Mouse (Mus musculus) embryonic fibroblast, embryonic 13.5 days (primary cell): ENCODE results near the gene Lemd2. TPM values are rescaled to one million over a fixed set of nuclear protein-coding genes. Genes with fewer than 3 reads are reported as not detected.
"Not testable (repeated sequence)": the region's sequence is repeated elsewhere in the genome, so short reads cannot be mapped to it uniquely, and the experiment has no call there.

Experiments used
- H3K27ac ChIP-seq: 2 replicates; pipeline ENCODE4 v1.5.1; 2012; ENCODE audit warnings: low read length, control low read depth, inconsistent platforms; ENCODE audit not compliant: insufficient read depth
- H3K4me1 ChIP-seq: 2 replicates; pipeline ENCODE4 v1.6.1; 2011; ENCODE audit warnings: low read length; ENCODE audit not compliant: control insufficient read depth, insufficient read depth
- H3K4me3 ChIP-seq: 2 replicates; pipeline ENCODE4 v1.5.1; 2011; ENCODE audit warnings: mild to moderate bottlenecking, control low read depth, low read length; ENCODE audit not compliant: insufficient read depth
- CTCF ChIP-seq: IDR thresholded peaks from 2 replicates; pipeline ENCODE4 v1.5.1; 2011; ENCODE audit warnings: mild to moderate bottlenecking, control low read depth, low read length, moderate library complexity, borderline replicate concordance; ENCODE audit not compliant: insufficient read depth
- POLR2A ChIP-seq: IDR thresholded peaks from 2 replicates; pipeline ENCODE4 v1.6.1; 2011; ENCODE audit warnings: low read depth, mild to moderate bottlenecking, control low read depth, low read length, moderate library complexity
- polyA plus RNA-seq: library from polyadenylated mRNA; stranded (reverse); fragments of >200 nt; gene quantifications from 2 replicates; pipeline ENCODE4 v1.2.4, GENCODE M21; 2011; ENCODE audit warnings: low read depth; ENCODE audit not compliant: missing spikeins, insufficient read length

The Lemd2 gene
- polyA plus RNA-seq, 1 experiment, result 48.7 TPM

DNA sequence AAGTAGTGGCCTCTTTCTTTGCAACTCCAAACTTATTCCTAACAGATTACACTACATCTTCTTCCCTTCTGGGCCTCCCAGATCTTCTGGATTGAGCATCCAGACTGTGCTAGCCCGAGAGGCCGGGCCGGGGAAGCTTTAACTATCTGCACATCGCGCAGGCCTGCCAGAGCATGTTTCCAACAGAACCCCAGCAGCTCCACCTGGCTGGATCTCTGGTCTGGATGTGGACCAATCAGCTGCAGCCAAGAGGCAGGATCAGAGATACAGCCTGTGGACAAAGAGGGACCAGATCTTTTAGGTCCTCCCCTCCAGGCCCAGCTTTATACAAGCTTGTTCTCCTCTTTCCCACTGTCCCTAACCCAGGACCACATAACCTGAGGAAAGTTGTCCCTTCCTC lies 35.7 kb upstream of the Lemd2 start:
- TF ChIP-seq CTCF (no peak), POLR2A (no peak)
- Histone ChIP-seq H3K4me1 (no peaks in the 10 kb centered on the region), H3K27ac (no peak overlapping the region), H3K4me3 (no peak overlapping the region)

DNA sequence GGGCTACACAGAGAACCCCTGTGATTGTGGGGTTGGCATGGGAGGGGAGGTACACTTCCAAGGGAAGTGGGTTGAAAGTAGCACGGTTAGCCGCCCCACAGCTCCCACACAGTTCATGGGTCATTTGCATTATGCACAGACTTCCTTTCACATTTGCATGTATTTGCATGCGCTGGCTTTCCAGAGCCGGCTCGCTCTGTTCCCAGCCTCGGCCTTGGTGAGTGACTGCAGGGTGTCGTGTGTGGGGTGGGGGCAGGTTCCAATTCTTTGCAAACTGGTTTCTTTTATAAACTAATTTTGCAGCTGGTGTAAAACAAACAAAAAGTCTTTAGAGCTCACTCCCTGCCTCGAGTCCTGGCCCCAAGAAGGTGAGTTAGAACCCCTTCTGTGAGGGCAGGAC lies 34.4 kb upstream of the Lemd2 start:
- no peaks in the 10 kb centered on the region for H3K4me1 ChIP-seq
- no peak overlapping the region for H3K27ac ChIP-seq
- H3K4me3 ChIP-seq, result no peak overlapping the region
- no peak for TF ChIP-seq POLR2A
- TF ChIP-seq CTCF, result no peak

DNA sequence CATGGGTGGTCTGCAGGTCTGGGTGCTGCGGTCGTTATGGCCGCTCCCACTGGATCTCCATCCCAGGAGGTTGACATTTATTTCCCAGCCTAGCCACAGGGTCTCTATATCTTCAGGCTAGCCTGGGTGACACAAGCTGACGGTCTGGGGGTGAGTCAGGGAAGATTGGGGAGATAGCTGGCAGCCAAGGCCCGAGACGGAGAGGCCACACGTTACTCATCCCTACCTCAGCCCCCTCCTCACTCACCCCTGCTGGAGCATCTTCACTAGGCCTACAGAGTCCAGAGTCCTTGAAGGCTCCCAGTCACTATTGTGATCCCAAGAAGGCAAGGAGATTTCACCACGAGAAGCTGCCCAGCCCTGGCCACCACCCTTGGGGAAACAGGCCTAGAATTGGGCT lies 33.5 kb upstream of the Lemd2 start:
- TF ChIP-seq CTCF, result no peak
- no peak for TF ChIP-seq POLR2A
- Histone ChIP-seq H3K27ac (no peak overlapping the region), H3K4me1 (no peaks in the 10 kb centered on the region), H3K4me3 (no peak overlapping the region)

DNA sequence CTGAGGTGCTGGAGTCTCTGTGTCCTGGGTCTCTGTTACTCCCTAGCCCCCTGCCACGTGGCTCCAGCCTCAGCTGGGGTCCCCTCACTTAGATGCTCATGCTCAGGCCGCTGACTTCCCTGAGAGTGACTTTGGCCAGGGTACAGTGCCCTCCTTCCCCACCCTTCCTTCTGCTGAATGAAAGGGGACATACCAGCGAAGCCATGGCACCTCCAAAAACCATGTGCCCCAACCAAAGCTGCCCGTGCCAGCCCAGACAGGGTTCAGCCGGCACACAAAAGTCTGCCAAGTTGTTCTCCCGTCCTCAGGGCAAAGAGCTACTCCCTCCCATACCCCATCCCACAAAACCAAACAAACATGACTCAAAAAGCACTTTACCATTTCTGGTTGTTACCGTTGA lies 29.0 kb upstream of the Lemd2 start:
- TF ChIP-seq CTCF (no peak), POLR2A (no peak)
- no peak overlapping the region for H3K4me3 ChIP-seq
- no peaks in the 10 kb centered on the region for H3K4me1 ChIP-seq
- H3K27ac ChIP-seq, result no peak overlapping the region

DNA sequence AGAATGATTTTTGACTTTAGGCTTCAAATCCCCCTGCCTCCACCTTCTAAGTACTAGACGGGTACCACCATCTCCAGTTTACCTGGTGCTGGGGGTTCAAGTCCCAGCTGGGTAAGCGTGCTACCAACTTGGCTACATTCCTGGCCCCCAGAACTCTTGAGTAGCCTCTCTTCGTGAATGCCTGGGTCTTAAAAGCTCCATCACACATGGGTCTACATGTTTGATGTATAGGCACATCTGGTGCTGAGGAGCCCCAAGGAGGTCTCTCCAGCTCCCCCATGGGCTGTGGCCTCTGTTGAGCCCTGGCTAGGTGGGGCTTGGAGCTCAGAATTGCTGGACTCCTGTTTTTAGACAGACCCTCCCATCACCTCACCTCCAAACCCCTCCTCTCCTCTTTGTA lies 27.9 kb upstream of the Lemd2 start:
- TF ChIP-seq POLR2A (no peak), CTCF (no peak)
- Histone ChIP-seq H3K4me3 (no peak overlapping the region), H3K4me1 (no peaks in the 10 kb centered on the region), H3K27ac (no peak overlapping the region)

DNA sequence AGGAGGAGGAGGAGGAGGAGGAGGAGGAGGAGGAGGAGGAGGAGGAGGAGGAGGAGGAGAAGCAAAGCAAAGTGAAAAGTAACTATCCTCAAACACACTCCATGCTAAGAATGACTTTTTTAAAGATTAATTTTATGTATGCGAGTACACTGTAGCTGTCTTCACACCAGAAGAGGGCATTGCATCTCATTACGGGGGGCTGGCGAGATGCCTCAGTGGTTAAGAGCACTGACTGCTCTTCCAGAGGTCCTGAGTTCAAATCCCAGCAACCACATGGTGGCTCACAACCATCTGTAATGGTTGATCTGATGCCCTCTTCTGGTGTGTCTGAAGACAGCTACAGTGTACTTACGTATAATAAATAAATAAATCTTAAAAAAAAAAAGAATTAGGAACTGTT lies 27.3 kb upstream of the Lemd2 start:
- H3K4me3 ChIP-seq, H3K27ac ChIP-seq, H3K4me1 ChIP-seq: not testable (repeated sequence)

DNA sequence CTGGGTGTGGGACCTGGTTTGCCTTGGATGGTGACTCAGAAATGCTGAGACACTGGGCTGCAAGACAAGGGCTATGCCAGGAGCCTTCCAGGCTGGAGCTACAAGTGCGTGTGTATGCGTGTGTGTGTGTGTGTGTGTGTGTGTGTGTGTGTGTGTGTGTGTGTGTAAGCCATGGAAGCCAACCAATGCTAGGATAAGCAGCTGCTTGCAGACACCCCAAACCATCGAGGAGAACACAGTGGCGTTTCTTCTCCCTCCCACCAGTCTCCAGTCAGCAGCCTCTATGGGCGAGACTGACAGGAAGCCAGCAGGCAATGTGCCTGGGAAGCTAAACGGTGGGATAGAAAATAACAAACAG lies 26.9 kb upstream of the Lemd2 start:
- Histone ChIP-seq H3K4me3 (no peak overlapping the region), H3K27ac (no peak overlapping the region), H3K4me1 (no peaks in the 10 kb centered on the region)
- TF ChIP-seq CTCF (no peak), POLR2A (no peak)

DNA sequence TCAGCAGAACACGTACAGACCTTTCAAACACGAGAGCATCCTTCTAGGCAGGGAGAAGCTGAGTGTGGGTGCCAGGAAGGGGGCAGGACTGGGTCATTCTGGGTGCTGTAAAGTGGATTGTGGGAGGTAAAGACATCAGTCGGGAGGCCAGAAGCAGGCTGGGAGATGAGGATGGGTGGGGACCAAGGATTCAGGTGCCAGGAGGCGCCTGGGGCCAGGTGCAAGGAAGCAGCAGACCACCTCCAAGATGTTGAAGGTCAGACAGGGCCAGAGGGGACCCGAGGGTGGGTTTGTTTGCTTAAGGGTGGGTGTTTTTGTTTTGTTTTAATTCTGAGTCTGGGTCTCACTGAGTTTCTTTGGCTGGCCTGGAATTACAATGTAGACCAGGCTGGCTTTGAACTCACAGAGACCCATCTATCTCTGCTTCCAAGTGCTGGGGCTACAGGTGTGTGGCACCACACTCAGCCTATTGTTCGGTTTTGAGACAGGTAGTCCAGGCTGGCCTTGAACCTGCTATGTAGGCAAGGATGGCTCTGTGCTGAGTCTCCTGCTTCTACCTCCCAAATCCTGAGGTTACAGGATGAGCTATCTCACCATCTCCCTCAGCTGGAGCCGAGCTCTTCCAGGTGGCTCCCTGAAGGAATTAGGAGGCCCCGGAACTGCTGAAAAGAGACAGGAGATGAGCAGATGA lies 26.3 kb upstream of the Lemd2 start:
- TF ChIP-seq CTCF, result no peak
- no peak for TF ChIP-seq POLR2A
- no peak overlapping the region for H3K4me3 ChIP-seq

DNA sequence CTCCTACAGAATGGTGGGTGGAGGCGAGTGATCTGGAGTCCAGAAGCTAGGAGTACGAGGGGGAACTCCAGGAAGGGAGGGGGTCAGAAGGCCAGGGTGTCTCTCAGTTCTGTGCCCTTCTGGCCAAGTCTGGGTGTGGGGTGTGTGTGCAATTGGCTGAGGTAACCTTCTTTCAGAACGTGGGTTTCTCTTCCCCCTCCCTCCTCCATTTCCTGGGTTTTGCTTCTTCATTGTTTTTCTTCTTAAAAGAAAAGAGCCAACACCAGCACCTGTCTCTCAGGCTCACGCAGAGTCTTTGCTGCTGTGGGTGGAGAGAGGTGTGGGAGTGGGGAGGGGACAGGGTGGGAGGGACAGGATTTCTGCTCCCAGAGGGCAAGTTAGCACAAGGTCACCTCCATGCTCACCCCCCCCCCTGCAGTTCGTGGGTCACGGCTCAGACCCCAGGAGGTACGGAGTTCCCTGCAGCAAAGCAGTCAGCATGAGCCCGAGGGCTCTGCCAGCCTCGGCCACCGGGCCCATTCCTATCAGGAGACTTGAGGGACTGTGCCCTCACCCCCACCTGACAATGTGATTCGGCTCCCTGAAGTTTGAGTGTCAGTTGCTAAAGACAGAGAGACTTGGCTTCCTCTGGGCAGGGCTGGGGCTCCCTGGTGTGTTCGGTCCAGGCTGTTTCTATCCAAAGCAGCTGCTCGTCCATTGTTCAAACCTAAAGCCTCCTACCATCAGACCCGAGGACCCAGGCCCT lies 25.6 kb upstream of the Lemd2 start:
- Histone ChIP-seq H3K4me3 (no peak overlapping the region), H3K4me1 (no peaks in the 10 kb centered on the region), H3K27ac (no peak overlapping the region)
- TF ChIP-seq POLR2A, result no peak
- no peak for TF ChIP-seq CTCF

More for the DNA sequence above, 26.3 kb upstream of the Lemd2 start:
- no peak overlapping the region for H3K27ac ChIP-seq
- no peaks in the 10 kb centered on the region for H3K4me1 ChIP-seq

DNA sequence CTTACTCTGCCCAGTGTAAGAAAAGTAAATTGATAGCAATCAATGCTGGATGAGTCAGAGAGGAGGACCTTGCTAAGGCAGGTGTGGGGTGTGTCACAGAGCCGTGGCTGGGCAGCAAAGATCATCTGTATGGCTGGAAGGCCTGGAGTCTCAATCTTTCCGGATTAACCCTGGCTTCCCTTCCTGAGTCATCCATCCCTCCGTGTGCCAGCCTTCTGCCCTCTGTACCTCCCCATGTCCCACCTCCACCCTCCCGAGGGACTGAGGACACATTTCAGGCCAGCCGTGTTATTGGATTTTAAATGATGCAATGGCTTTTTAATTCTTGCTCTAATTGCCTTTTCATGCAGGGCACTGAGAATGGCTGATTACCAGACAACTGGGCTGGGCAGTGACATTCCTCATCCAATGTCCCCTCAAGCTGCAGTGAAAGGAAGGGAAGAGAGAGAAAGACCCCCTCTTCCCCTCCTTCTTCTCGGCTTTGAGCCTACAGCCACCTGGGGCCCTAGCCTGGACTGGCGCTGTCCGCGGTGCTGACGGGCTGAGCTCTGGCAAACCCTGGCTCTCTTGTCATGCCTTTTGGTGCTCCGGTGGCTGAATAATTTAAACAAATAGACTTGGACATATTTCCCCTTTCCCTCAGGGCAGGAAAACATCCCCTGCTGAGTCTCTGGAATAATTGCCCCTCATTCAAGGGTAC lies 24.1 kb upstream of the Lemd2 start:
- Histone ChIP-seq H3K4me1 (no peaks in the 10 kb centered on the region), H3K4me3 (no peak overlapping the region), H3K27ac (no peak overlapping the region)
- TF ChIP-seq POLR2A (no peak), CTCF (no peak)
